Comparison of ENCODE assay signal across 9 mouse cellular contexts in the genomic region with DNA sequence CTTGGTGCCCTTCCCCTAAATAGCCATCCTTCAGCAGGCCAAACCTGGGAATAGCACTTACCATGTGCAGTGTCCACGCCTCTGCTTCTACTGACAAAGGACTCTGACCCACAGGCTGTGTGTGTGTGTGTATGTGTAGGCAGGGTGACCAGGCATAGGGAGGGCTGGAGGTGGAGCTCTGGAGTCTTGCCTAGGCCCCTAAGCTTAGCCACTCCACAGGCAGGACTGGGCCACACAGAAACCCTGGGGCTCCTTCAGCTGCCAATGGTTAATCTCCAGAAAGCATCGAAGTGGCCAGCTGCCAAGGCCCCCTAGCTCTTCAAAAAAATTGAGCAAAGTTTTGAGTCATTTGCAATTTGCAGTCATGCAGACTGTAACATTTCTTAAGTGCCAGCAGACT. TPM values are rescaled to one million over a fixed set of nuclear protein-coding genes. Genes with fewer than 3 reads are reported as not detected.
DNase-seq lines count a peak whose midpoint lies in the region; ATAC-seq and TF ChIP-seq lines count a peak whose summit lies in the region.
"Had no signal": no experiment of that assay in that cellular context is flagged by ENCODE, and none has a peak within 500 bp of the region (broad histone marks: within the 10 kb centered on the region; RNA-seq: fewer than 3 reads in every experiment).

No protein-coding gene starts in this region.

- H3K4me2 ChIP-seq in stomach, embryonic 15.5 days = 0 out of 2 replicates have a peak overlapping the region, but pooled peaks have one; percentile 16
- no peak overlapping the region for H3K4me2 ChIP-seq in neural tube, embryonic 15.5 days

- DNase-seq in adrenal gland, adult 2 months = peak; percentile 20
- no peak for DNase-seq in adrenal gland, postnatal 4 days (ENCODE audit: low spot score in 2 of 2)
- peak; percentile 22 for DNase-seq in right cerebral cortex, postnatal 14 days
- no peak for DNase-seq in right cerebral cortex, adult 18-20 months
- DNase-seq in liver, adult 2 months (ENCODE audit: extremely low read depth, low read depth, low spot score) = peak; percentile 45
- DNase-seq in layer of hippocampus, adult 11-12 months (ENCODE audit: low spot score) = no peak

- ATAC-seq in stomach, embryonic 15.5 days (ENCODE audit: insufficient read depth, low FRiP score, low read depth) = peak; percentile 88
- no peak for ATAC-seq in neural tube, embryonic 15.5 days (ENCODE audit: low FRiP score)

- H3K9ac ChIP-seq in liver, adult 2 months (ENCODE audit: low read depth, low read length) = no peak overlapping the region
- no peak overlapping the region for H3K9ac ChIP-seq in stomach, embryonic 15.5 days
- H3K9ac ChIP-seq in neural tube, embryonic 15.5 days (replicated peaks) = no peak overlapping the region

- H3K79me2 ChIP-seq in liver, adult 2 months (ENCODE audit: control insufficient read depth, insufficient read depth, low read length) = no peaks in the 10 kb centered on the region

- no peaks in the 10 kb centered on the region for H3K9me3 ChIP-seq in stomach, embryonic 15.5 days
- H3K9me3 ChIP-seq in neural tube, embryonic 15.5 days (replicated peaks) = no peaks in the 10 kb centered on the region

- no peak overlapping the region for H3K27ac ChIP-seq in liver, adult 2 months (replicated peaks; ENCODE audit: insufficient read depth, low read depth, low read length)
- H3K27ac ChIP-seq in stomach, embryonic 15.5 days = peak overlapping the region; percentile 63
- no peak overlapping the region for H3K27ac ChIP-seq in neural tube, embryonic 15.5 days (replicated peaks)
- H3K27ac ChIP-seq: macrophage had no signal

- no peak for TF ChIP-seq POLR2A in liver, adult 2 months (IDR thresholded peaks at IDR 0.05; ENCODE audit: extremely low read depth, insufficient read depth, low read length)

- no peak for TF ChIP-seq CTCF in liver, adult 2 months (IDR thresholded peaks at IDR 0.05; ENCODE audit: low read depth, low read length)

- no peak overlapping the region for H3K4me3 ChIP-seq in liver, adult 2 months (ENCODE audit: insufficient read depth, low read depth, low read length)
- H3K4me3 ChIP-seq in stomach, embryonic 15.5 days (replicated peaks) = no peak overlapping the region
- H3K4me3 ChIP-seq in neural tube, embryonic 15.5 days (replicated peaks) = no peak overlapping the region

- no peaks in the 10 kb centered on the region; the same call in 1 of the 2 replicates for H3K36me3 ChIP-seq in liver, adult 2 months (ENCODE audit: control insufficient read depth, insufficient read depth, low read length)
- H3K36me3 ChIP-seq in stomach, embryonic 15.5 days = no peaks in the 10 kb centered on the region
- no peaks in the 10 kb centered on the region for H3K36me3 ChIP-seq in neural tube, embryonic 15.5 days

- H3K27me3 ChIP-seq in liver, adult 2 months (ENCODE audit: control insufficient read depth, insufficient read depth, low read length) = no peaks in the 10 kb centered on the region
- H3K27me3 ChIP-seq in stomach, embryonic 15.5 days (replicated peaks) = no peaks in the 10 kb centered on the region
- no peaks in the 10 kb centered on the region for H3K27me3 ChIP-seq in neural tube, embryonic 15.5 days (replicated peaks)

- WGBS in liver, adult 2 months = 36% methylated on average over 2 of the region's 2 CpGs
- WGBS in stomach, embryonic 15.5 days = 25% methylated on average over 2 of the region's 2 CpGs
- 85% methylated on average over 2 of the region's 2 CpGs for WGBS in neural tube, embryonic 15.5 days

- H3K4me1 ChIP-seq in liver, adult 2 months (ENCODE audit: control insufficient read depth, insufficient read depth, low read length) = peaks cover 9% of the 10 kb centered on the region; the same call in 1 of the 2 replicates
- peaks cover 31% of the 10 kb centered on the region for H3K4me1 ChIP-seq in stomach, embryonic 15.5 days
- H3K4me1 ChIP-seq in neural tube, embryonic 15.5 days = peaks cover 24% of the 10 kb centered on the region

RNA-seq across cellular contexts. Expression of gene Fam213a, which starts 5.5 kb away (rescaled TPM):
- 100 to 1,000 TPM in 1 of 2 experiments, 10 to 100 TPM in 1; 98.0 to 158 TPM for total RNA-seq in adrenal gland, adult 2 months (2021)
- polyA plus RNA-seq in adrenal gland, adult 2 months (2012; rRNA removed) = 26.2 and 36.3 TPM in 2 replicates
- 10 to 100 TPM; 75.5 to 79.0 TPM for total RNA-seq in adrenal gland, postnatal 4 days (2021)
- total RNA-seq in liver, adult 2 months (2014; rRNA removed) = 63.2 and 66.3 TPM in 2 replicates
- polyA plus RNA-seq in liver, adult 2 months (2012; rRNA removed) = 25.5 and 42.2 TPM in 2 replicates
- 40.2 and 43.5 TPM in 2 replicates for polyA plus RNA-seq in stomach, embryonic 15.5 days (2015; fragmentation: Nextera tagmentation; extraction: Ambion mirVana)
- 93.2 and 96.7 TPM in 2 replicates for polyA plus RNA-seq in neural tube, embryonic 15.5 days (2015; fragmentation: Nextera tagmentation; extraction: Ambion mirVana)

RNA-seq across cellular contexts. Expression of gene Tspan14, which starts 41.5 kb away (rescaled TPM):
- 10 to 100 TPM; 26.3 to 35.8 TPM for total RNA-seq in adrenal gland, adult 2 months (2021)
- polyA plus RNA-seq in adrenal gland, adult 2 months (2012; rRNA removed) = 30.7 and 31.2 TPM in 2 replicates
- 10 to 100 TPM; 54.0 to 57.9 TPM for total RNA-seq in adrenal gland, postnatal 4 days (2021)
- total RNA-seq in liver, adult 2 months (2014; rRNA removed) = 13.3 and 15.4 TPM in 2 replicates
- 28.5 and 30.4 TPM in 2 replicates for polyA plus RNA-seq in liver, adult 2 months (2012; rRNA removed)
- polyA plus RNA-seq in stomach, embryonic 15.5 days (2015; fragmentation: Nextera tagmentation; extraction: Ambion mirVana) = 67.5 and 72.3 TPM in 2 replicates
- 45.5 and 53.0 TPM in 2 replicates for polyA plus RNA-seq in neural tube, embryonic 15.5 days (2015; fragmentation: Nextera tagmentation; extraction: Ambion mirVana)

Comparison
In these comparisons a context has a peak if more than half of its experiments do, and no peak if none do; other contexts are left out.
1. DNase-seq: peak in adrenal gland, adult 2 months (single experiment), right cerebral cortex, postnatal 14 days (single experiment) and liver, adult 2 months (single experiment); none in adrenal gland, postnatal 4 days (0 of 2), right cerebral cortex, adult 18-20 months (single experiment) and layer of hippocampus, adult 11-12 months (single experiment).